Mouse (Mus musculus) forebrain, postnatal 0 days (tissue): ENCODE data around the gene Dag1. TPM values are rescaled to one million over a fixed set of nuclear protein-coding genes. Genes with fewer than 3 reads are reported as not detected.
A peak's percentile ranks its signal among the peaks of the same experiment; 100 is the strongest.
"Not testable (repeated sequence)": the region's sequence is repeated elsewhere in the genome, so short reads cannot be mapped to it uniquely, and the experiment has no call there.

Source experiments
- ATAC-seq: fragments of 200-750 bp; cut with Nextera tagmentation; 2 replicates; pipeline ENCODE4 v1.8.0; 2017; ENCODE audit warnings: mild to moderate bottlenecking, moderate library complexity
- DNase-seq: peaks from one replicate; pipeline ENCODE4 v3.0.0-alpha.2; 2015
- H3K27ac ChIP-seq: fragments of 300-500 bp; sonication (generic); 2 replicates; pipeline ENCODE4 v1.5.1; 2014; ENCODE audit warnings: low read depth, mild to moderate bottlenecking, antibody characterized with exemption, low read length, moderate library complexity, mixed read lengths
- H3K27me3 ChIP-seq: fragments of 300-500 bp; sonication (generic); 2 replicates; pipeline ENCODE4 v1.6.1; 2014; ENCODE audit warnings: mild to moderate bottlenecking, low read length, mixed read lengths; ENCODE audit not compliant: insufficient read depth
- H3K36me3 ChIP-seq: fragments of 300-500 bp; sonication (generic); 2 replicates; pipeline ENCODE4 v1.6.1; 2014; ENCODE audit warnings: mild to moderate bottlenecking, moderate library complexity; ENCODE audit not compliant: insufficient read depth
- H3K4me1 ChIP-seq: fragments of 300-500 bp; sonication (generic); 2 replicates; pipeline ENCODE4 v1.6.1; 2014; ENCODE audit warnings: antibody characterized with exemption; ENCODE audit not compliant: insufficient read depth
- H3K4me2 ChIP-seq: fragments of 300-500 bp; sonication (generic); 2 replicates; pipeline ENCODE4 v1.6.1; 2014; ENCODE audit warnings: low read depth, mild to moderate bottlenecking, moderate library complexity
- H3K4me3 ChIP-seq: fragments of 300-500 bp; sonication (generic); 2 replicates; pipeline ENCODE4 v1.5.1; 2014; ENCODE audit warnings: low read depth, low read length, mixed read lengths
- H3K9ac ChIP-seq: fragments of 300-500 bp; sonication (generic); 2 replicates; pipeline ENCODE4 v1.6.1; 2014; ENCODE audit warnings: mild to moderate bottlenecking
- H3K9me3 ChIP-seq: fragments of 300-500 bp; sonication (generic); 2 replicates; pipeline ENCODE4 v1.6.1; 2016; ENCODE audit warnings: low read length
- CTCF ChIP-seq: sonication (generic); IDR thresholded peaks from 2 replicates; pipeline ENCODE4 v1.5.1; 2016; ENCODE audit warnings: antibody characterized with exemption, control low read depth, low read depth
- WGBS: fragments of 180-500 bp; shearing (Covaris S2); extraction: QIAGEN DNeasy Blood & Tissue Kit; methylation state at CpG from one replicate; pipeline ENCODE4 v1.1.7; 2014; 5-methylcytosine and 5-hydroxymethylcytosine counted together
- polyA plus RNA-seq: library from polyadenylated mRNA; unstranded; fragments of >200 nt; fragmentation: Nextera tagmentation; extraction: Ambion mirVana; gene quantifications from 2 replicates; pipeline ENCODE4 v1.2.1, GENCODE M21; 2015
- total RNA-seq: library from RNA; depleted of rRNA; stranded (reverse); fragments of >200 nt; gene quantifications from 2 replicates; pipeline ENCODE4 v1.2.3, GENCODE M21; 2014

The Dag1 gene
- total and polyA plus RNA-seq, 2 experiments from 2014 or later: 77.4 to 114 TPM

DNA sequence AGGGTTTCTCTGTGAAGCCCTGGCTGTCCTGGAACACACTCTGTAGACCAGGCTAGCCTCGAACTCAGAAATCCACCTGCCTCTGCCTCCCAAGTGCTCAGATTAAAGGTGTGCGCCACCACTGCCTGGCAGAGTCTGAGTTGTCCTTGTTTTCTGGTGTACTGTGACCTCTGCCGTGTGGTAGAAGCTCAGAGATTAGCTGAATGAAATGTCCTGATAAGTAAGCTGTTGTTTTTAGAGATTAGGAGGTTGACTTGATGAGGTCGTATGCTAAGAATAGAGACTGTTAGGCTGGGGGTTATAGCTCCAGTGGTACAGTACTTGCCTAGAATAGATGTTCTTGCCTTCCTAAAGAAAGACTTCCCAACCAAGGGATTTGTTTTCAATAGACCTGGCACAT, 41.0 kb upstream of the Dag1 start:
- 87% methylated on average over 4 of the region's 4 CpGs for WGBS
- peak overlapping the region; percentile 82; the same call in 1 of the 2 replicates for H3K9ac ChIP-seq
- ATAC-seq: no peak

GRCm38 (mm10) chr9:108301853-108302252, 38.1 kb upstream of the Dag1 start:
- no peak overlapping the region for H3K4me2 ChIP-seq
- H3K4me3 ChIP-seq: no peak overlapping the region
- no peaks in the 10 kb centered on the region for H3K9me3 ChIP-seq
- no peak overlapping the region for H3K27ac ChIP-seq
- peaks cover 26% of the 10 kb centered on the region for H3K36me3 ChIP-seq
- no peaks in the 10 kb centered on the region for H3K27me3 ChIP-seq
- 88% methylated on average over 3 of the region's 3 CpGs for WGBS
- H3K4me1 ChIP-seq: peaks cover 10% of the 10 kb centered on the region
- ATAC-seq (no peak), DNase-seq (no peak)
- H3K9ac ChIP-seq: no peak overlapping the region
- TF ChIP-seq CTCF: no peak

More for the DNA sequence above, 41.0 kb upstream of the Dag1 start:
- Histone ChIP-seq H3K4me1 (peaks cover 29% of the 10 kb centered on the region), H3K36me3 (peaks cover 21% of the 10 kb centered on the region), H3K9me3 (no peaks in the 10 kb centered on the region), H3K27ac (no peak overlapping the region), H3K4me3 (peak overlapping the region; percentile 89), H3K4me2 (peak overlapping the region; percentile 81), H3K27me3 (no peaks in the 10 kb centered on the region)
- no peak for TF ChIP-seq CTCF
- DNase-seq: no peak

DNA sequence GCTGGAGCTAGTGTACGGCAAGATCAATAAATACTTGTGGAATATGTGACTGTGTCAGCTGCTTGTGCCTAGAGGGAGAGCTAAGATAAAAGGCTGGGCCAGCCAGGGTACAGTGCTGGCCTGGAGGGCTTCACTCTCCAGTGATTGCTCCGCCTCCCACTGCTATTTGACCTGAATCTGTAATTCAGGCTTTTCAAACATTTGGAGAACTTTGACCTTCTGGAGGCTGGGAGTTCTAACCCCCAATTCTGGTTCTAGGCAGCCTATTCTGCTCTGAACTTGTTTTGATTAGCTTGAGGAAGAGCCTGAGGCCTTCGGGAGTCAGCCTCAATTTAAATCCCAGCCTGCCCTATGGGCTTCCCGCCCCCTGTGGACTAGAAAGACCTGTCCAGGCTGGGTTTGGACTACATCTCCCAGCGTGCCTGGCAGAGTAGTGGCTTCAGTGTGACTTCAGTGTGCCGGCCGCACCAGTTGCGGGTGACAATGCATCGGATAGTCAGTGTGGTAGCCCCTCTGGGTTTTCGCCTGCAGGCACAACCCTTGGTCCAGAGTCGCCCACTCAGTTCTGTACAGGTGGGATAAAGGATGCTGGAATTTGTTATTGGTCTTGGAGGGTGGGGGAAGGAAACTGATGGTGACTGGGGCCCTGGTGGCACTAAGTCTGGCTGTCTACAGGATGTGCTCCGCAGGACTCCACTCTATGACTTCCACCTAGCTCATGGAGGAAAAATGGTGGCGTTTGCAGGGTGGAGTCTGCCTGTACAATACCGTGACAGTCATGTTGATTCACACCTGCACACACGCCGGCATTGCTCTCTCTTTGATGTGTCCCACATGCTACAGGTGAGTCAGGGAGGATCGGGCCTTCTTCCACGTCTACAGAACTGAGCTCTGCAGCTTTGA, 32.9 kb upstream of the Dag1 start, which contains the start of gene Amt:
Gene Amt (plus strand): TSS at position 401 of the 903 bp plus-strand sequence.
- Histone ChIP-seq H3K9me3 (no peaks in the 10 kb centered on the region), H3K27ac (peak within 1 kb of the TSS; percentile 29), H3K27me3 (no peaks in the 10 kb centered on the region), H3K4me1 (no peaks in the 10 kb centered on the region), H3K36me3 (peaks cover 42% of the 10 kb centered on the region), H3K4me2 (peak within 1 kb of the TSS; percentile 28), H3K4me3 (0 out of 2 replicates have a peak within 1 kb of the TSS, but pooled peaks have one; percentile 3), H3K9ac (no peak within 1 kb of the TSS)
- peak; percentile 59 for ATAC-seq
- TF ChIP-seq CTCF: no peak
- 19% methylated on average over 18 of the region's 18 CpGs for WGBS
- no peak for DNase-seq

DNA sequence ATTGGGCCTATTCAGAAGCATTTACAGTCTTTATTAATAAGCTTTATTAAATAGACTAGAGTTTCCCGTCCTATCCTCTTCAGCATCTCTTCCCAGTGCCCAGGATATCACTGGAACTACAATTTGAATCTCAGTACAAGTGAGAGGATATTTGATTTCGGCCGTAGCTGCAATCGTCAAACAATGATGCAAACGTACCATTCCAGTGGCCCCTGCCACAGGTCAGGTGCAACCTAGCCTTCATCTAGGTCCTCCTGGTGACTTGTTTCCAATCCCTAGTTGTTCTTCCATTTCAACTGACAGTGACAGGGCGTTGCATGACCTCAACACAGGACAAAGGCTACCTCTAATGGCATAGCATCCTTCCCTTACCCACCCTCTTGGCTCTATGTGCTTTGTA, 27.0 kb upstream of the Dag1 start:
- no peak for DNase-seq
- Histone ChIP-seq H3K27me3 (no peaks in the 10 kb centered on the region), H3K9me3 (no peaks in the 10 kb centered on the region), H3K4me3 (peak overlapping the region; percentile 51), H3K36me3 (peaks cover 24% of the 10 kb centered on the region), H3K27ac (peak overlapping the region; percentile 85), H3K4me2 (peak overlapping the region; percentile 51), H3K9ac (peak overlapping the region; percentile 61), H3K4me1 (0 out of 2 replicates have a peak, but pooled peaks cover 3% of the 10 kb centered on the region)
- TF ChIP-seq CTCF: no peak
- WGBS: 36% methylated on average over 6 of the region's 6 CpGs
- no peak for ATAC-seq

GRCm38 (mm10) chr9:108290016-108290750, 26.4 kb upstream of the Dag1 start, which contains the start of gene Nicn1:
TSS of gene Nicn1 (plus strand) at chr9:108290429.
- under 1% methylated on average over 32 of the region's 32 CpGs for WGBS

DNA sequence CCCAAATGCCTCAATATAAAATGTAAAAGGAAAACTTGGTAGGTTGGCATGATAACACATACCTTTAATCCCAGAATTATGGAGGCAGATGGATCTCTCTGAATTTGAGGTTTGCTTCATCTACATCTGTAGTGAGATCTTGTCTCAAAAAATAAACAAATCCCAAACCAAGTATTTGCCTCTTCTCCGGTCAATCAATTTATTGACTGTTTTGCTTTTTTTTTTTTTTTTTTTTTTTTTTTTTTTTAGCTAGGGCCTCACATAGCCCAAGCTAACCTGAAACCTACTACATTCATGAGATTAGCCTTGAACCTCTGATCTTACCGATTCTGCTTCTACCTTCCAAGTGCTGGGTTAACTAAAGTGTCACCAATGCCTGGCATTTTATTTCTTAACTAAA, 25.6 kb upstream of the Dag1 start:
- Histone ChIP-seq H3K4me1 (0 out of 2 replicates have a peak, but pooled peaks cover 3% of the 10 kb centered on the region), H3K27me3 (no peaks in the 10 kb centered on the region), H3K4me2 (peak overlapping the region; percentile 51), H3K4me3 (peak overlapping the region; percentile 51), H3K9ac (peak overlapping the region; percentile 61; the same call in 1 of the 2 replicates), H3K9me3 (no peaks in the 10 kb centered on the region), H3K27ac (peak overlapping the region; percentile 90; the same call in 1 of the 2 replicates), H3K36me3 (peaks cover 11% of the 10 kb centered on the region)
- no peak for DNase-seq
- no peak for TF ChIP-seq CTCF
- WGBS: 66% methylated on average over 2 of the region's 2 CpGs
- no peak for ATAC-seq

More at GRCm38 (mm10) chr9:108290016-108290750, 26.4 kb upstream of the Dag1 start, which contains the start of gene Nicn1:
- H3K27ac ChIP-seq: peak within 1 kb of the TSS; percentile 90
- ATAC-seq: peak; percentile 98
- peak within 1 kb of the TSS; percentile 61 for H3K9ac ChIP-seq
- DNase-seq: peak; percentile 98
- 0 out of 2 replicates have a peak, but pooled peaks cover 3% of the 10 kb centered on the region for H3K4me1 ChIP-seq
- H3K27me3 ChIP-seq: no peaks in the 10 kb centered on the region
- H3K9me3 ChIP-seq: no peaks in the 10 kb centered on the region
- peak; percentile 30 for TF ChIP-seq CTCF
- peak within 1 kb of the TSS; percentile 51 for H3K4me2 ChIP-seq
- H3K4me3 ChIP-seq: peak within 1 kb of the TSS; percentile 51
- H3K36me3 ChIP-seq: peaks cover 19% of the 10 kb centered on the region

DNA sequence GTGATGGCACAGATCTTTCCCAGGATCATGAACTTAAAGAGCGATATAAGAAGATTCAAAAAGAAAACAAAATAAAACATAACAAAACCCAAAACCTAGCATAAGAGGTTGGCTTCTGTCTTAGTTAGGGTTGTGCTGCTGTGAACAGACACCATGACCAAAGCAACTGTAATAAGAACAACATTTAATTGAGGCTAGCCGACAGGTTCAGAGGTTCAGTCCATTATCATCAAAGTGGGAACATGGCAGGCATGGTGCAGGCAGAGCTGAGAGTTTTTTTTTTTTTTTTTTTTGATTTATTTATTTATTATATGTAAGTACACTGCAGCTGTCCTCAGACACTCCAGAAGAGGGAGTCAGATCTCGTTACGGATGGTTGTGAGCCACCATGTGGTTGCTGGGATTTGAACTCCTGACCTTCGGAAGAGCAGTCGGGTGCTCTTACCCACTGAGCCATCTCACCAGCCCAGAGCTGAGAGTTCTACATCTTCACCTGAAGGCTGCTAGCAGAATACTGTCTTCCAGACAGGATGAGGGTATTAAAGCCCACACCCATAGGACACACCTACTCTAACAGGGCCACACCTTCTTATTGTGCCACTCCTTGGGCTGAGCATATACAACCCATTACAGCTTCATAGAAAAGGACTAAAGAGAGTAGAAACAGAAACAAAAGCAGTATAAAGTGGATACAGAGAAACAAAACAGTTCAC, 23.9 kb upstream of the Dag1 start:
- not testable (repeated sequence) for H3K9me3 ChIP-seq, H3K9ac ChIP-seq, ATAC-seq, H3K4me2 ChIP-seq, H3K4me1 ChIP-seq, H3K4me3 ChIP-seq, H3K36me3 ChIP-seq, H3K27ac ChIP-seq, DNase-seq, H3K27me3 ChIP-seq
- 90% methylated on average over 4 of the region's 6 CpGs for WGBS
